Mouse (Mus musculus) intestine, postnatal 0 days (tissue): ENCODE measurements around the gene Urad. TPM values are rescaled to one million over a fixed set of nuclear protein-coding genes. Genes with fewer than 3 reads are reported as not detected.

Source experiments
- ATAC-seq: fragments of 200-750 bp; cut with Nextera tagmentation; 2 replicates; pipeline ENCODE4 v1.8.0; 2017; ENCODE audit warnings: mild to moderate bottlenecking, moderate TSS enrichment, moderate library complexity
- H3K27ac ChIP-seq: fragments of 300-500 bp; sonication (generic); 2 replicates; pipeline ENCODE4 v1.5.1; 2014; ENCODE audit warnings: mild to moderate bottlenecking, low read depth, low read length, moderate library complexity
- H3K27me3 ChIP-seq: fragments of 300-500 bp; sonication (generic); replicated peaks from 2 replicates; pipeline ENCODE4 v1.6.1; 2014; ENCODE audit warnings: low read length, mixed read lengths; ENCODE audit not compliant: control insufficient read depth, insufficient read depth
- H3K36me3 ChIP-seq: fragments of 300-500 bp; sonication (generic); 2 replicates; pipeline ENCODE4 v1.6.1; 2014; ENCODE audit warnings: mild to moderate bottlenecking, moderate library complexity; ENCODE audit not compliant: control insufficient read depth, insufficient read depth
- H3K4me1 ChIP-seq: fragments of 300-500 bp; sonication (generic); replicated peaks from 2 replicates; pipeline ENCODE4 v1.6.1; 2014; ENCODE audit warnings: antibody characterized with exemption, low read length, mixed read lengths; ENCODE audit not compliant: control insufficient read depth, insufficient read depth
- H3K4me2 ChIP-seq: fragments of 300-500 bp; sonication (generic); replicated peaks from 2 replicates; pipeline ENCODE4 v1.6.1; 2014; ENCODE audit warnings: low read depth, mild to moderate bottlenecking, moderate library complexity
- H3K4me3 ChIP-seq: fragments of 300-500 bp; sonication (generic); 2 replicates; pipeline ENCODE4 v1.5.1; 2014; ENCODE audit warnings: low read depth, low read length
- H3K9ac ChIP-seq: fragments of 300-500 bp; sonication (generic); 2 replicates; pipeline ENCODE4 v1.6.1; 2014; ENCODE audit warnings: mild to moderate bottlenecking, low read depth, low read length
- H3K9me3 ChIP-seq: fragments of 300-500 bp; sonication (generic); 2 replicates; pipeline ENCODE4 v1.6.1; 2016; ENCODE audit warnings: mixed run types; ENCODE audit not compliant: control insufficient read depth
- CTCF ChIP-seq: sonication (generic); IDR thresholded peaks from 2 replicates; pipeline ENCODE4 v1.5.1; 2016; ENCODE audit warnings: low read depth, mild to moderate bottlenecking, control low read depth, antibody characterized with exemption, moderate library complexity
- WGBS: fragments of 180-500 bp; shearing (Covaris S2); extraction: QIAGEN DNeasy Blood & Tissue Kit; methylation state at CpG from one replicate; pipeline ENCODE4 v1.1.7; 2014; 5-methylcytosine and 5-hydroxymethylcytosine counted together
- polyA plus RNA-seq: library from polyadenylated mRNA; unstranded; fragments of >200 nt; fragmentation: Nextera tagmentation; extraction: Ambion mirVana; gene quantifications from 2 replicates; pipeline ENCODE4 v1.2.1, GENCODE M21; 2015

Urad gene
- polyA plus RNA-seq, 1 experiment from 2014 or later: 1.1 TPM

DNA sequence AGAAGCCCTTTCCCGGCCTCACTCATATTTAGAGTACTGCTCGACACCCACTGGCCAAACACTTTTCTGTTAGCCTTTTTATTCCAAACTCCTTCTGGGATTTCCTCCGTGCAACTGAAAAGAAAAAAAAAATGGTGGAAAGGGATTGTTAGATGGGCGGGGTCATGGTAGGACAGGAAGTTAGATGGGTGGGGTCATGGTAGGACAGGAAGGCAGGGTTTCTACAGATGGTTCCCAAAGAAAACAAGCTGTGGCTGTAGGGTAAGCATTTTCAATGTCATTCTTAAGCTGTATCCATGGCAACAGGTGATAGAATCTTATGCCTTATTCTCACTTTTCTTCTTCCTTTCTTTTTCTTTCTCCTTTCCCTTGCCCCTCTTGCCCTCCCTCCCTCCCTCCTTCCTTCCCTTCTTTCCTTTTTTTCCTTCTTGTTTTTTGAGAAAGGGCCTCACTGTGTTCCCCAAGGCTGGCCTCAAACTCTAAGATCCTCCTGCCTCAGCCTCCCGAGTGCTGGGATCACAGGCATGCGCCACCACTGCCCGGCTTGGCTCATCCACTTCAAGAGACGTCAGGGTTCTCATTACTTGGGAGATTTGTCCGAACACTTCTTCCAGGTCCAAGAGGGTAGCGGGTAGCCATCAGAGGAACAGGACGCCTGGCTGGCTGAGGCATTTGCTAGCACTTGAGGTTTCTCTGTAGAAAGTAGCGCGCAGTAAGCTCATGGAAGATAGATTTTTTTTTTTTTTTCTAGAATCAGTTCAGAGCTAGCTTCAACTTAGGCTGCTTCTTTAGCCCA, 34.2 kb upstream of the Urad start:
- WGBS: 92% methylated on average over 13 of the region's 13 CpGs
- Histone ChIP-seq H3K4me1 (no peaks in the 10 kb centered on the region), H3K4me2 (no peak overlapping the region), H3K27ac (no peak overlapping the region), H3K4me3 (no peak overlapping the region), H3K36me3 (no peaks in the 10 kb centered on the region), H3K9ac (no peak overlapping the region), H3K9me3 (no peaks in the 10 kb centered on the region), H3K27me3 (no peaks in the 10 kb centered on the region)
- no peak for ATAC-seq
- TF ChIP-seq CTCF: no peak

DNA sequence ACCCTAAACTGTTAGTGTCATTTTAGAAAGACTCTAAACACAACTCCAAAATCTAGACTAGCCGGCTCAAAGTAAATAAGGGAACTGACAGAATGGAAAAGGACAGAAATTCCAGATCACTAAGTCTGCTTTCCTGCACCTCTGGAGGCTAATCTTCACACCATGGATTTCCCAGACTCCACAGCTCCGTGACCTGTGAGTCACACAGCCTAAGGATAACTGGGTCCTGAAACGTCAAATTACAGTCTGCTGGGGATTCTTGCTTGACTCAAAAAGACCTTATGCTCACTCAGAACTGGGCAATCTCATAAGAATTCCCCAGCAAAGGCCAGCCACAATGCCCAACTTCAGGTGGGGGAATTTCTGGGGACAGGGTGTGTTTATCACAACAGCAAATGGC, 33.5 kb upstream of the Urad start:
- Histone ChIP-seq H3K9me3 (no peaks in the 10 kb centered on the region), H3K4me2 (no peak overlapping the region), H3K27me3 (no peaks in the 10 kb centered on the region), H3K4me3 (no peak overlapping the region), H3K27ac (no peak overlapping the region), H3K4me1 (no peaks in the 10 kb centered on the region), H3K9ac (no peak overlapping the region), H3K36me3 (no peaks in the 10 kb centered on the region)
- no peak for ATAC-seq
- WGBS: 48% methylated on average over 3 of the region's 3 CpGs
- TF ChIP-seq CTCF: no peak

GRCm38 (mm10) chr5:147354985-147355384, 32.7 kb upstream of the Urad start:
- 75% methylated on average over 8 of the region's 8 CpGs for WGBS
- Histone ChIP-seq H3K36me3 (no peaks in the 10 kb centered on the region), H3K27ac (no peak overlapping the region), H3K9me3 (no peaks in the 10 kb centered on the region), H3K9ac (no peak overlapping the region), H3K27me3 (no peaks in the 10 kb centered on the region), H3K4me2 (no peak overlapping the region), H3K4me1 (no peaks in the 10 kb centered on the region), H3K4me3 (no peak overlapping the region)
- no peak for ATAC-seq
- TF ChIP-seq CTCF: no peak

DNA sequence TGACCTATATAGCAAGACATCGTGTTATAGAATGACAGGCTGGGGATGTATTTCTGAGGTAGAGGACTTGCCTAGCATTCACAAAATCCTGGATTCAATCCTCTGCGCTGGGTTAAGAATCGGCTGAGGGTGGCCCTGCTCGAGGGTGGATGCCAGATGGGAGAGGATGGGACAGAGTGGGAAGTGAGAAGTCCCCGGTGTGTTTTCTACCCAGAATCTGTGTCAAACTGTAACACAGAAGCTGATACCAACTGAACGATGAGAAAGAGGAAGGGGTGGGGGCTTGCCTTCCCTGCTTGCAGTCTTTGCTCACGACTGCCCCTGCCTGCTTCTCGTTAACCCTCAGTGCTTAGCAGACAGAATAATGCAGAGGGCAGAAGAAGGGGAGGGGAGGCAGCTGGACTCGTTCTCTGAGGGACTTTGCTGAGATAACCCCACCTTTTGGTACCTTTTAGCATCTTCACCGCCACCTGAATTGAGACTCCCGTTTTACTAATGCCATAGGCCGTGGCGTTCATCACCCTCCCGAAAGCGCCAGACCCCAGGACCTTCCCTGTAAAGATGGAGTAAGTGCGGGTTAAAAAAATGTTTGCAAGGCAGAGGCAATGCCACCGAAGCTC, 32.0 kb upstream of the Urad start:
- ATAC-seq: no peak
- TF ChIP-seq CTCF: no peak
- no peak overlapping the region for H3K4me3 ChIP-seq
- no peaks in the 10 kb centered on the region for H3K27me3 ChIP-seq
- no peaks in the 10 kb centered on the region for H3K9me3 ChIP-seq
- 67% methylated on average over 17 of the region's 17 CpGs for WGBS
- no peaks in the 10 kb centered on the region for H3K4me1 ChIP-seq
- H3K27ac ChIP-seq: no peak overlapping the region
- H3K9ac ChIP-seq: no peak overlapping the region
- no peak overlapping the region for H3K4me2 ChIP-seq
- no peaks in the 10 kb centered on the region for H3K36me3 ChIP-seq

DNA sequence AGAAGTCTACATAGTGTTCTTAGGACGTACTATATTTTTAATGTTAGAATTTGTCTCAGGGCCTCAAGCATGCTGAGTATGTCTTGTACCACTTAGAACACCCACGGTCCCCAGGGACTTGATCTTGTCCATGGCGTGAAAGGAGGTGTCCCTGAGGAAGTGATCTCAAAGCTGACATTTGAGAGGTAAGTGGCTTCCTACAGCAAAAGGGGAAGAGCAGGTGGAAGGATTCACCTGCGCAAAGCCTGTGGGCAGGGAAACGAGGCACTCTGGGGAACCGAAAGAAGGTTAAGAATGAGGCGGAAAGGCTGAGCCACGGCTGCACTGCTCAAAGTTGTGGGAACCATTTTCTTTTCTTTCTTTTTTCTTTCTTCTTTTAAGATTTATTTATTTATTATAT, 29.7 kb upstream of the Urad start:
- 92% methylated on average over 8 of the region's 8 CpGs for WGBS
- no peak overlapping the region for H3K9ac ChIP-seq
- H3K4me2 ChIP-seq: no peak overlapping the region
- H3K4me3 ChIP-seq: no peak overlapping the region
- H3K36me3 ChIP-seq: no peaks in the 10 kb centered on the region
- no peak for TF ChIP-seq CTCF
- no peaks in the 10 kb centered on the region for H3K27me3 ChIP-seq
- no peaks in the 10 kb centered on the region for H3K4me1 ChIP-seq
- H3K9me3 ChIP-seq: no peaks in the 10 kb centered on the region
- no peak for ATAC-seq
- H3K27ac ChIP-seq: no peak overlapping the region

- WGBS: 83% methylated on average over 1 of the region's 1 CpGs
- no peaks in the 10 kb centered on the region for H3K36me3 ChIP-seq
- no peaks in the 10 kb centered on the region for H3K4me1 ChIP-seq
- H3K9me3 ChIP-seq: no peaks in the 10 kb centered on the region
- no peak overlapping the region for H3K27ac ChIP-seq
- H3K27me3 ChIP-seq: no peaks in the 10 kb centered on the region
- H3K9ac ChIP-seq: no peak overlapping the region
- TF ChIP-seq CTCF: no peak
- no peak overlapping the region for H3K4me3 ChIP-seq
- no peak for ATAC-seq
- H3K4me2 ChIP-seq: no peak overlapping the region
Observed at GRCm38 (mm10) chr5:147345981-147346380, 23.7 kb upstream of the Urad start.
